25 mouse cellular contexts compared by ENCODE assay signal in genomic region chr9:29025104-29025503, GRCm38 (mm10).
DNase-seq lines count a peak whose midpoint lies in the region; ATAC-seq and TF ChIP-seq lines count a peak whose summit lies in the region.
"Had no signal": no experiment of that assay in that cellular context is flagged by ENCODE, and none has a peak within 500 bp of the region (broad histone marks: within the 10 kb centered on the region; RNA-seq: fewer than 3 reads in every experiment).

No protein-coding gene starts in this region.

- peaks cover 33% of the 10 kb centered on the region for H3K4me1 ChIP-seq in heart, embryonic 12.5 days (replicated peaks)
- H3K4me1 ChIP-seq in heart, postnatal 0 days (ENCODE audit: control insufficient read depth, insufficient read depth): peaks cover 20% of the 10 kb centered on the region
- H3K4me1 ChIP-seq in kidney, adult 2 months (ENCODE audit: control insufficient read depth, insufficient read depth, low read length): no peaks in the 10 kb centered on the region
- H3K4me1 ChIP-seq: embryonic facial prominence, embryonic 13.5 days; forebrain, embryonic 10.5 days; forebrain, embryonic 15.5 days; kidney, embryonic 15.5 days; liver, embryonic 12.5 days; midbrain, embryonic 13.5 days; neural tube, embryonic 13.5 days had no signal

- no peaks in the 10 kb centered on the region for H3K9me3 ChIP-seq in heart, embryonic 12.5 days (replicated peaks)
- H3K9me3 ChIP-seq in heart, postnatal 0 days (replicated peaks; ENCODE audit: control insufficient read depth, low read length): no peaks in the 10 kb centered on the region
- H3K9me3 ChIP-seq: embryonic facial prominence, embryonic 13.5 days; forebrain, embryonic 10.5 days; forebrain, embryonic 15.5 days; kidney, embryonic 15.5 days; liver, embryonic 12.5 days; midbrain, embryonic 13.5 days; neural tube, embryonic 13.5 days had no signal

- DNase-seq in cerebellum, adult 18-20 months: peak; percentile 40 to 56
- no peak for DNase-seq in cerebellum, postnatal 4 days (ENCODE audit: low spot score in 2 of 2)
- no peak for DNase-seq in heart, postnatal 4 days
- no peak for DNase-seq in heart, postnatal 0 days (ENCODE audit: low spot score)
- DNase-seq in heart, postnatal 36 days: no peak
- peak; percentile 35 to 49 for DNase-seq in cerebellum, postnatal 25 days
- no peak for DNase-seq in kidney, adult 2 months
- DNase-seq: adrenal gland, postnatal 10 days; kidney, postnatal 25 days; liver, postnatal 0 days; lung, postnatal 4 days; thymus, adult 2 months; thymus, postnatal 36 days had no signal

- no peak overlapping the region for H3K4me2 ChIP-seq in heart, embryonic 12.5 days
- no peak overlapping the region for H3K4me2 ChIP-seq in heart, postnatal 0 days (ENCODE audit: low read depth, low read length)
- H3K4me2 ChIP-seq: embryonic facial prominence, embryonic 13.5 days; forebrain, embryonic 15.5 days; hindbrain, embryonic 14.5 days; kidney, embryonic 15.5 days; liver, embryonic 12.5 days; midbrain, embryonic 13.5 days; neural tube, embryonic 13.5 days had no signal

- H3K27ac ChIP-seq in heart, embryonic 12.5 days (ENCODE audit: poor library complexity, severe bottlenecking): 0 out of 2 replicates have a peak overlapping the region, but pooled peaks have one; percentile 31
- H3K27ac ChIP-seq in heart, postnatal 0 days (ENCODE audit: low read depth): 0 out of 2 replicates have a peak overlapping the region, but pooled peaks have one; percentile 15
- H3K27ac ChIP-seq in kidney, adult 2 months (ENCODE audit: insufficient read depth, low read depth, low read length): no peak overlapping the region
- H3K27ac ChIP-seq: embryonic facial prominence, embryonic 13.5 days; forebrain, embryonic 10.5 days; forebrain, embryonic 15.5 days; hindbrain, embryonic 14.5 days; kidney, embryonic 15.5 days; layer of hippocampus, adult 2 months; liver, embryonic 12.5 days; midbrain, embryonic 13.5 days; neural tube, embryonic 13.5 days had no signal

- intact Hi-C loops in heart, postnatal 36 days (cut with DNase I): no loop called here

- no peak overlapping the region for H3K9ac ChIP-seq in heart, embryonic 12.5 days
- no peak overlapping the region for H3K9ac ChIP-seq in heart, postnatal 0 days (replicated peaks; ENCODE audit: low read depth, low read length)
- H3K9ac ChIP-seq: embryonic facial prominence, embryonic 13.5 days; forebrain, embryonic 15.5 days; hindbrain, embryonic 14.5 days; kidney, embryonic 15.5 days; liver, embryonic 12.5 days; liver, postnatal 0 days; midbrain, embryonic 13.5 days; neural tube, embryonic 13.5 days had no signal

- no peak for ATAC-seq in heart, embryonic 12.5 days (ENCODE audit: insufficient number of reproducible peaks, low FRiP score)
- ATAC-seq in heart, postnatal 0 days (ENCODE audit: insufficient read depth, low read depth): no peak
- ATAC-seq: forebrain, embryonic 15.5 days; intestine, postnatal 0 days; liver, embryonic 12.5 days; liver, postnatal 0 days; midbrain, embryonic 13.5 days had no signal

- H3K4me3 ChIP-seq in heart, embryonic 12.5 days: no peak overlapping the region
- H3K4me3 ChIP-seq in heart, postnatal 0 days (ENCODE audit: low read depth, low read length): no peak overlapping the region
- H3K4me3 ChIP-seq in kidney, adult 2 months (ENCODE audit: insufficient read depth, low read depth, low read length): no peak overlapping the region
- H3K4me3 ChIP-seq: embryonic facial prominence, embryonic 13.5 days; forebrain, embryonic 10.5 days; forebrain, embryonic 15.5 days; kidney, embryonic 15.5 days; layer of hippocampus, adult 2 months; liver, embryonic 12.5 days; midbrain, embryonic 13.5 days; neural tube, embryonic 13.5 days had no signal

- no peaks in the 10 kb centered on the region for H3K27me3 ChIP-seq in heart, embryonic 12.5 days (replicated peaks)
- H3K27me3 ChIP-seq in heart, postnatal 0 days (ENCODE audit: control insufficient read depth, insufficient read depth, low read length): no peaks in the 10 kb centered on the region
- no peaks in the 10 kb centered on the region for H3K27me3 ChIP-seq in kidney, adult 2 months (replicated peaks; ENCODE audit: control insufficient read depth, insufficient read depth, low read length)
- H3K27me3 ChIP-seq: embryonic facial prominence, embryonic 13.5 days; forebrain, embryonic 15.5 days; kidney, embryonic 15.5 days; liver, embryonic 12.5 days; midbrain, embryonic 13.5 days; neural tube, embryonic 13.5 days had no signal

- TF ChIP-seq EP300 in heart, postnatal 0 days (IDR thresholded peaks at IDR 0.05; ENCODE audit: low read depth): no peak

- 41% methylated on average over 1 of the region's 1 CpGs for WGBS in heart, embryonic 12.5 days
- WGBS in heart, postnatal 0 days: 23% methylated on average over 1 of the region's 1 CpGs
- WGBS in kidney, adult 2 months: 64% methylated on average over 1 of the region's 1 CpGs

- H3K36me3 ChIP-seq in heart, embryonic 12.5 days: no peaks in the 10 kb centered on the region
- H3K36me3 ChIP-seq in heart, postnatal 0 days (replicated peaks; ENCODE audit: control insufficient read depth, insufficient read depth, low read length): no peaks in the 10 kb centered on the region
- H3K36me3 ChIP-seq in kidney, adult 2 months (ENCODE audit: control insufficient read depth, insufficient read depth, low read length): no peaks in the 10 kb centered on the region
- H3K36me3 ChIP-seq: embryonic facial prominence, embryonic 13.5 days; forebrain, embryonic 10.5 days; forebrain, embryonic 15.5 days; G1E; kidney, embryonic 15.5 days; liver, embryonic 12.5 days; midbrain, embryonic 13.5 days; neural tube, embryonic 13.5 days had no signal

- TF ChIP-seq CTCF in heart, postnatal 0 days (IDR thresholded peaks at IDR 0.05; ENCODE audit: low read depth): no peak
- TF ChIP-seq CTCF in kidney, adult 2 months (conservative IDR thresholded peaks at IDR 0.05; ENCODE audit: insufficient read depth, insufficient read length, low read depth, low read length): no peak

- no peak for TF ChIP-seq POLR2A in kidney, adult 2 months (IDR thresholded peaks at IDR 0.05; ENCODE audit: low read depth, low read length)

Comparison
In these comparisons a context has a peak if more than half of its experiments do, and no peak if none do; other contexts are left out.
1. DNase-seq: peak in cerebellum, adult 18-20 months (2 of 2) and cerebellum, postnatal 25 days (2 of 2); none in cerebellum, postnatal 4 days (0 of 2), heart, postnatal 4 days (single experiment), heart, postnatal 0 days (single experiment), heart, postnatal 36 days (0 of 2) and kidney, adult 2 months (single experiment).